Mouse (Mus musculus) midbrain, embryonic 15.5 days (tissue): ENCODE measurements around the gene Olfr353. TPM values are rescaled to one million over a fixed set of nuclear protein-coding genes. Genes with fewer than 3 reads are reported as not detected.

Experiments used
- ATAC-seq: fragments of 200-750 bp; cut with Nextera tagmentation; replicated peaks from 2 replicates; pipeline ENCODE4 v1.8.0; 2017; ENCODE audit warnings: moderate TSS enrichment
- H3K27ac ChIP-seq: fragments of 300-500 bp; sonication (generic); 2 replicates; pipeline ENCODE4 v1.5.1; 2015; ENCODE audit warnings: mild to moderate bottlenecking, inconsistent platforms
- H3K27me3 ChIP-seq: fragments of 300-500 bp; sonication (generic); replicated peaks from 2 replicates; pipeline ENCODE4 v1.6.1; 2015; ENCODE audit warnings: inconsistent platforms
- H3K36me3 ChIP-seq: fragments of 300-500 bp; sonication (generic); replicated peaks from 2 replicates; pipeline ENCODE4 v1.6.1; 2015; ENCODE audit warnings: inconsistent platforms
- H3K4me1 ChIP-seq: fragments of 300-500 bp; sonication (generic); 2 replicates; pipeline ENCODE4 v1.6.1; 2015; ENCODE audit warnings: inconsistent platforms
- H3K4me2 ChIP-seq: fragments of 300-500 bp; sonication (generic); 2 replicates; pipeline ENCODE4 v1.6.1; 2015; ENCODE audit warnings: inconsistent platforms, mild to moderate bottlenecking, moderate library complexity
- H3K4me3 ChIP-seq: fragments of 300-500 bp; sonication (generic); 2 replicates; pipeline ENCODE4 v1.5.1; 2015; ENCODE audit warnings: mild to moderate bottlenecking, inconsistent platforms
- H3K9ac ChIP-seq: fragments of 300-500 bp; sonication (generic); 2 replicates; pipeline ENCODE4 v1.6.1; 2015; ENCODE audit warnings: mild to moderate bottlenecking, inconsistent platforms
- H3K9me3 ChIP-seq: fragments of 300-500 bp; sonication (generic); 2 replicates; pipeline ENCODE4 v1.6.1; 2016; ENCODE audit warnings: inconsistent platforms
- WGBS: fragments of 180-500 bp; shearing (Covaris S2); methylation state at CpG from one replicate; pipeline ENCODE4 v1.1.7; 2015; ENCODE audit warnings: mixed read lengths; 5-methylcytosine and 5-hydroxymethylcytosine counted together
- polyA plus RNA-seq: library from polyadenylated mRNA; unstranded; fragments of >200 nt; fragmentation: Nextera tagmentation; extraction: Ambion mirVana; gene quantifications from 2 replicates; pipeline ENCODE4 v1.2.1, GENCODE M21; 2015

The Olfr353 gene
- not detected in 2 replicates for polyA plus RNA-seq

- H3K4me3 ChIP-seq, result no peak within 1 kb of the TSS
- no peaks in the 10 kb centered on the region for H3K4me1 ChIP-seq
- H3K27ac ChIP-seq, result no peak within 1 kb of the TSS
- no peaks in the 10 kb centered on the region for H3K27me3 ChIP-seq
- peaks cover 11% of the 10 kb centered on the region for H3K9me3 ChIP-seq
- ATAC-seq, result no peak
- H3K4me2 ChIP-seq, result no peak within 1 kb of the TSS
- H3K36me3 ChIP-seq, result no peaks in the 10 kb centered on the region
- no peak within 1 kb of the TSS for H3K9ac ChIP-seq
Observed at GRCm38 (mm10) chr2:36892836-36893235, at the start of gene Olfr353. Gene Olfr353 (minus strand): TSS chr2:36892936.

- 88% methylated on average over 2 of the region's 2 CpGs for WGBS
- no peak within 1 kb of the TSS for H3K4me2 ChIP-seq
Observed at GRCm38 (mm10) chr2:36936821-36937220, 44.1 kb upstream of the Olfr353 start, which contains the start of gene Olfr356. Gene Olfr356 (plus strand): TSS chr2:36937121.

GRCm38 (mm10) chr2:36928797-36929196, 36.1 kb upstream of the Olfr353 start, which contains the start of gene Olfr355:
Gene Olfr355 (minus strand): TSS chr2:36928897.
- Histone ChIP-seq H3K4me3 (no peak within 1 kb of the TSS), H3K27me3 (no peaks in the 10 kb centered on the region), H3K4me2 (no peak within 1 kb of the TSS), H3K9me3 (0 out of 2 replicates have a peak, but pooled peaks cover 4% of the 10 kb centered on the region), H3K4me1 (no peaks in the 10 kb centered on the region), H3K36me3 (no peaks in the 10 kb centered on the region), H3K27ac (no peak within 1 kb of the TSS), H3K9ac (no peak within 1 kb of the TSS)
- no peak for ATAC-seq

More at GRCm38 (mm10) chr2:36936821-36937220, 44.1 kb upstream of the Olfr353 start, which contains the start of gene Olfr356:
- no peak within 1 kb of the TSS for H3K9ac ChIP-seq
- H3K27me3 ChIP-seq, result no peaks in the 10 kb centered on the region
- no peak within 1 kb of the TSS for H3K27ac ChIP-seq
- no peaks in the 10 kb centered on the region for H3K4me1 ChIP-seq
- ATAC-seq, result no peak
- H3K4me3 ChIP-seq, result no peak within 1 kb of the TSS
- no peaks in the 10 kb centered on the region for H3K36me3 ChIP-seq
- H3K9me3 ChIP-seq, result peaks cover 8% of the 10 kb centered on the region

- H3K4me2 ChIP-seq, result no peak within 1 kb of the TSS
Observed at GRCm38 (mm10) chr2:36905380-36905779, 12.6 kb upstream of the Olfr353 start, which contains the start of gene Olfr354. Gene Olfr354 (plus strand): TSS chr2:36905680.

GRCm38 (mm10) chr2:36897114-36897513, 4.4 kb upstream of the Olfr353 start:
- no peak for ATAC-seq
- H3K9ac ChIP-seq, result no peak overlapping the region
- no peak overlapping the region for H3K27ac ChIP-seq

More at GRCm38 (mm10) chr2:36905380-36905779, 12.6 kb upstream of the Olfr353 start, which contains the start of gene Olfr354:
- no peak within 1 kb of the TSS for H3K27ac ChIP-seq
- ATAC-seq, result no peak
- H3K9me3 ChIP-seq, result no peaks in the 10 kb centered on the region
- no peaks in the 10 kb centered on the region for H3K27me3 ChIP-seq
- no peaks in the 10 kb centered on the region for H3K36me3 ChIP-seq
- no peaks in the 10 kb centered on the region for H3K4me1 ChIP-seq
- H3K9ac ChIP-seq, result no peak within 1 kb of the TSS
- no peak within 1 kb of the TSS for H3K4me3 ChIP-seq

GRCm38 (mm10) chr2:36868160-36868559, 24.6 kb downstream of the Olfr353 start, which contains the start of gene Olfr352:
Gene Olfr352 (plus strand): TSS chr2:36868460.
- WGBS, result 86% methylated on average over 1 of the region's 1 CpGs
- Histone ChIP-seq H3K9me3 (peaks cover 11% of the 10 kb centered on the region), H3K36me3 (no peaks in the 10 kb centered on the region), H3K9ac (no peak within 1 kb of the TSS), H3K4me3 (no peak within 1 kb of the TSS), H3K4me1 (no peaks in the 10 kb centered on the region), H3K4me2 (no peak within 1 kb of the TSS), H3K27me3 (no peaks in the 10 kb centered on the region), H3K27ac (no peak within 1 kb of the TSS)
- ATAC-seq, result no peak

More at GRCm38 (mm10) chr2:36897114-36897513, 4.4 kb upstream of the Olfr353 start:
- Histone ChIP-seq H3K4me3 (no peak overlapping the region), H3K4me1 (no peaks in the 10 kb centered on the region), H3K4me2 (no peak overlapping the region), H3K9me3 (peaks cover 14% of the 10 kb centered on the region), H3K27me3 (no peaks in the 10 kb centered on the region), H3K36me3 (no peaks in the 10 kb centered on the region)

- Histone ChIP-seq H3K27me3 (no peaks in the 10 kb centered on the region), H3K4me2 (no peak within 1 kb of the TSS), H3K9ac (no peak within 1 kb of the TSS), H3K9me3 (peaks cover 11% of the 10 kb centered on the region), H3K36me3 (no peaks in the 10 kb centered on the region), H3K4me1 (no peaks in the 10 kb centered on the region), H3K27ac (no peak within 1 kb of the TSS), H3K4me3 (no peak within 1 kb of the TSS)
- no peak for ATAC-seq
- WGBS, result 85% methylated on average over 1 of the region's 1 CpGs
Observed at GRCm38 (mm10) chr2:36862560-36862959, 30.2 kb downstream of the Olfr353 start, which contains the start of gene Olfr351. Gene Olfr351 (minus strand): TSS chr2:36862660.

GRCm38 (mm10) chr2:36846010-36846409, 46.7 kb downstream of the Olfr353 start, which contains the start of gene Olfr350:
Gene Olfr350 (plus strand): TSS chr2:36846310.
- Histone ChIP-seq H3K36me3 (no peaks in the 10 kb centered on the region), H3K4me3 (no peak within 1 kb of the TSS), H3K27ac (no peak within 1 kb of the TSS), H3K9ac (no peak within 1 kb of the TSS), H3K9me3 (peaks cover 7% of the 10 kb centered on the region), H3K27me3 (no peaks in the 10 kb centered on the region), H3K4me1 (no peaks in the 10 kb centered on the region), H3K4me2 (no peak within 1 kb of the TSS)
- WGBS, result 95% methylated on average over 1 of the region's 1 CpGs
- ATAC-seq, result no peak

Other genes with a start within 250 kb of the Olfr353 start
- not detected in 2 replicates for gene Olfr346, start 207.1 kb downstream of the Olfr353 start, polyA plus RNA-seq
- gene Olfr347, start 161.0 kb downstream of the Olfr353 start, polyA plus RNA-seq, result not detected in 2 replicates
- gene Olfr348, start 108.7 kb downstream of the Olfr353 start, polyA plus RNA-seq, result not detected in 2 replicates
- not detected in 2 replicates for gene Olfr50, start 102.4 kb downstream of the Olfr353 start, polyA plus RNA-seq
- not detected in 2 replicates for gene Olfr3, start 75.9 kb downstream of the Olfr353 start, polyA plus RNA-seq
- not detected in 2 replicates for gene Olfr350, start 46.6 kb downstream of the Olfr353 start, polyA plus RNA-seq
- gene Olfr351, start 30.3 kb downstream of the Olfr353 start, polyA plus RNA-seq, result not detected in 2 replicates
- gene Olfr352, start 24.5 kb downstream of the Olfr353 start, polyA plus RNA-seq, result not detected in 2 replicates
- not detected in 2 replicates for gene Olfr354, start 12.7 kb upstream of the Olfr353 start, polyA plus RNA-seq
- gene Olfr355, start 36.0 kb upstream of the Olfr353 start, polyA plus RNA-seq, result not detected in 2 replicates
- gene Olfr356, start 44.2 kb upstream of the Olfr353 start, polyA plus RNA-seq, result not detected in 2 replicates
- gene Olfr357, start 100.9 kb upstream of the Olfr353 start, polyA plus RNA-seq, result not detected in 2 replicates
- not detected in 2 replicates for gene Olfr358, start 116.4 kb upstream of the Olfr353 start, polyA plus RNA-seq
- gene Olfr360, start 172.8 kb upstream of the Olfr353 start, polyA plus RNA-seq, result not detected in 2 replicates
- gene Olfr361, start 196.4 kb upstream of the Olfr353 start, polyA plus RNA-seq, result not detected in 2 replicates
- gene Olfr362, start 225.0 kb upstream of the Olfr353 start, polyA plus RNA-seq, result not detected in 2 replicates
- gene Olfr364-ps1, start 246.4 kb upstream of the Olfr353 start, polyA plus RNA-seq, result not detected in 2 replicates